Mouse (Mus musculus) gastrocnemius, postnatal 4 days (tissue): ENCODE measurements around the gene Trpc4ap. TPM values are rescaled to one million over a fixed set of nuclear protein-coding genes. Genes with fewer than 3 reads are reported as not detected.

Experiments used
- microRNA-seq: library from miRNA; unstranded; fragments of <30 nt; microRNA quantifications from one replicate; pipeline ENCODE4 v1.2.0, GENCODE M21; 2021
- total RNA-seq, 2 experiments: library from RNA; stranded (reverse); gene quantifications; 2 replicates each; pipeline ENCODE4 v1.2.3; 2021

Gene Trpc4ap
- total RNA-seq, 2 experiments from 2014 or later = 104 to 109 TPM

Small RNA genes within 50 kb of the gene (microRNA-seq; reads per million reads assigned to microRNA genes)
- gene Mir499 = 1,522 reads per million, percentile 80 among the genes with 10 or more reads in this experiment

Other genes starting within 250 kb of the Trpc4ap start
- 10 to 100 TPM; 38.2 to 39.7 TPM for gene Ncoa6, start 218.5 kb downstream of the Trpc4ap start, total RNA-seq
- 10 to 100 TPM; 30.8 to 32.1 TPM for gene Acss2, start 174.4 kb downstream of the Trpc4ap start, total RNA-seq
- 1 to 10 TPM; 1.8 to 2.6 TPM for gene Ggt7, start 174.1 kb downstream of the Trpc4ap start, total RNA-seq
- gene Gss, start 99.6 kb downstream of the Trpc4ap start, total RNA-seq = 10 to 100 TPM; 12.4 to 14.2 TPM
- gene Myh7b, start 81.2 kb downstream of the Trpc4ap start, total RNA-seq = 10 to 100 TPM in 1 of 2 experiments, 1 to 10 TPM in 1; 8.8 to 11.1 TPM
- 10 to 100 TPM; 12.4 to 13.3 TPM for gene Edem2, start 37.1 kb upstream of the Trpc4ap start, total RNA-seq
- gene Gm17581, start 43.5 kb upstream of the Trpc4ap start, total RNA-seq = not detected
- 10 to 100 TPM; 14.2 to 14.9 TPM for gene Procr, start 58.7 kb upstream of the Trpc4ap start, total RNA-seq
- under 1 TPM; 0.05 TPM for gene Mmp24, start 83.0 kb upstream of the Trpc4ap start, total RNA-seq
- 10 to 100 TPM; 11.4 to 13.5 TPM for gene BC029722, start 127.0 kb upstream of the Trpc4ap start, total RNA-seq
- gene Eif6, start 134.5 kb upstream of the Trpc4ap start, total RNA-seq = 10 to 100 TPM; 74.9 to 79.4 TPM
- not detected for gene Fam83c, start 142.5 kb upstream of the Trpc4ap start, total RNA-seq
- gene Uqcc1, start 237.9 kb upstream of the Trpc4ap start, total RNA-seq = 10 to 100 TPM; 75.1 to 80.2 TPM
- gene Gm15557, start 248.3 kb upstream of the Trpc4ap start, total RNA-seq = not detected